Mouse (Mus musculus) mouse trophoblast stem cell (cell line): ENCODE results near the gene Tmprss12.
"Not testable (repeated sequence)": the region's sequence is repeated elsewhere in the genome, so short reads cannot be mapped to it uniquely, and the experiment has no call there.

Source experiments
- in situ Hi-C, 2 experiments: fragments of 300-500 bp; cut with MseI, MboI; formaldehyde crosslinking; loops; 2 replicates in 1 of 2; 3 replicates in 1 of 2; pipeline ENCODE4 v1.15.1; 2025

Gene Tmprss12

DNA sequence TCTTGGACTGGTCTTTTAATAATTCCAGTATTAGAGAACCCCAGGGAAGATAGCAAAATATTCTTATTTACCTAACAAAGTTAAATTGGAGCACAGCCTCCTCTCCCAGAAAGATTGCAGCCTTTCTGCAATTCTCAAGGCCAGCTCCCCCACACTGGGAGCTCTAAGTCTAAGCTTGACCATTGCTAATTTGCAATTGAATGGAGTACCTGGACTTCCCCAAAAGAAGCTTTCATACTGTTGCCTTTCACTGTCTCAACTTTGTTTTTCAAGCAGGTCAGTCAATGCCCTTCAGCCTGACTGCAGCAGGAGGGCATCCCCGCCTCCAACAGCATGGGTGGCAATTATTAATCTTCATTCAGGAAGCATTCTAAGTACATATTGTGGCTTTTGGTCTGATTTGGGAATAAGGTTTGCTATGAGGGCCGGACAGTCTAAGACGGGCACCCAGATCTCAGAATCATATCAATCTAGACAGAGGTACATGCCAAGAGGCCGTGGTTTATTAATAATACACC is 6.8 kb upstream of the Tmprss12 start:
- in situ Hi-C loops: not testable (repeated sequence)

DNA sequence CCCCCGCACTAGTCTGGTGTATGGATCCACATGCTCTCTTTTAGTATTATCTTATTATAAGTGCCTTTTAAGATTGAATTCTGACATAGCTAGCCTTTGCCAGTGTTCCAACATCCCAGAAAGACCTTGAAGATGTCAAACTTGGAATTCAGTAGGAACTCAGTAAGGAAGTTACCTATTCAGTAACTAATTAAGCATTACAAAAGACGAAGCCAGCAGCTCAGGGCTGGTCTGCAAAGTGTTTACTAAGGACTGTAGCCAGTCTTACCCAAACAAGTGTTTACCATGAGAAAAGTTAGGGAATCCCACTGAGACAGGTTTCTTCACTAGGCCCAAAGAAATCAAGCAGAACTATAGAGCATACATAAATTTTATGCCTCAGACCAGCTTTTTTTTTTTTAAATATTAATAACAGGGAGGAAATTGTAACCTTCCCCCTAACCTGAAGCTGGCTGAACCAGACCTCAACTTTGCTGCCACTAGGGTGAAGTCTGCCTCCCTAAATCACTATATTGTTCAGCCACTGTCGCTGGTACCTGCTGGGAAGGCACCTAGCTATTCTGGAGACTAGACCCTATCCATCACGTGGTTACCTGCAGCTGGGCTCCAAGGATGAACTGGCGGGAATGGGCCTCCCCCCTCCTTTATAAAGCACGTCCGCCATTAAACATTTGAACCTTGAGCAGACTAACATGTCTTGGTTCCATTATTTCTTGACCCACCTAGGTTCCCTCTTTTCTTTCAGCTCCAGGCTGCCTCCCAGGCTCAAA is 5.7 kb upstream of the Tmprss12 start:
- in situ Hi-C loops: no loop called here

- in situ Hi-C loops: no loop called here
Observed at GRCm38 (mm10) chr15:100276403-100276802, 4.2 kb upstream of the Tmprss12 start.

DNA sequence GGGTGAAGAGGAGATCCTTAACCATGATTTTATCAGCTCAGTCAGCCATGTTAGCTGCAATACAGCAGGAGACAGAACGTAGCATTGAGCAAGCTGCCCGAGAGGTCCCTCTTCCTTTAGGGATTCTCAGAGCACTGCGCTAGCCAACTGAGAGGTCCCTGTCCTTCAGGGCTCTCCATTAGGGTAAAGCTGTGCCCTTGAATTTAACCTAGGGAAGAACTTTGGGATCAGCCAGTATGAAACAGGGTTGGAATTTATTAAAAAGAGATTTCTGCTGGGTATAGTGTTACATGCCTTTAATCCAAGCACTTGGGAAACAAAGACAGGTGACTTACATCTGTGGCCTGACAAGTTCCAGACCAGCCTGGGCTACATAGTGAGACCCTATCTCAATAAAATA is 3.1 kb upstream of the Tmprss12 start:
- in situ Hi-C loops: no loop called here

GRCm38 (mm10) chr15:100288980-100289379 is 8.3 kb downstream of the Tmprss12 start:
- in situ Hi-C loops: no loop called here

- in situ Hi-C loops: no loop called here
Observed at GRCm38 (mm10) chr15:100290858-100291257, 10.2 kb downstream of the Tmprss12 start.

DNA sequence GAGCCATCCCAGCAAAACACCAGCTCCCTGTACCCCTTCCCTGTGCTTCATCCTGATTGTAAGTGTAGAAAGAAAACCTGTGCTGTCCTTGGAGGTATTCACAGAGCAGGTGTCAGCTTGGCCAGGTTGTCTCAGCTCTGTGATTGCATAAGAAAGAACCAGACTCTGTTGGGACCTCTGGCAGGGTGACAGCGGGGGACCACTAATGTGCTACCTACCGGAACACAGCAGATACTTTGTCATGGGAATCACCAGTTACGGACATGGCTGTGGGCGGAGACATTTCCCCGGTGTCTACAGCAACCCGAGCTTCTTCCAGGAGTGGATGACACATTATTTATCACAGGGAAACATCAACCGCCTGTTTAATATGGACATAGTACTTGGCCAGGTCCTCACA is 11.7 kb downstream of the Tmprss12 start:
- in situ Hi-C loops: no loop called here

GRCm38 (mm10) chr15:100297856-100298255 is 17.2 kb downstream of the Tmprss12 start:
- in situ Hi-C loops: no loop called here

DNA sequence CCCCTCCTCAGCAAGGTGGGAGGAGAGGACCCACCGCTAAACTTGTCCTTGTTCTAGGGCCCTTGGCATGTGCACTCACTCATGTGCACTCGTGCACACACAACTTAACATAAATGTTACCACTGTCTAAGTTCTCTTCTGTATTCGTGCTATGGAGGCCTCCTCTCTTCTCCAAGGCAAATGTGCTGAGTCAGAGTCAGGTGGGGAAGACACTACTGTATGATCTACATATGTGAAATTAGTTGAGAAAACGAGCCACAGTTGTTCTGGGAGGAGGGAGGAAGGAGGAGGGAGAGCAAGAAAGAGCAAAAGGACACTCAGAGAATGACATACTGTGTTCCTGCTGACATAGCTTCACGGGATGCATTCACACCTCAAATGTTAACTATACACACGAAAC is 19.9 kb downstream of the Tmprss12 start:
- in situ Hi-C loops: no loop called here

DNA sequence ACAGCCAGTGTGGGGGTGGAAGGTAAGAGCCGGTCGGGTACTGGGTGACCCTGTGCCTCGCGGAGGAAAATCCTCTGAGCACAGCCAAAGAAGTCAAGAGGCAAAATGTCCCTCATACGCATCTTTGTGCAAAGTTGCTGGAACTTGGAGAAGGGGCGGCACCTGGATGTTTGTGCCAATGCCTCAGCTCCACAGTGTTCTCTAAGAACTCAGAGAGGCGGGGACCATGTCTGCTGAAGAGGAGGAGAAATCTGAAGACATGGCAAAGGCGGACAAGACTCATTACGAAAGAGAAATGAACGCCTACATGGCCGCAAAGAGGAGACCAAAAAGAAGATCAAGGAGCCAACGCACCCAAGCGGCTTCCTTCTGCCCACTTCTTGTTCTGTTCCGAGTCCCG is 20.9 kb downstream of the Tmprss12 start:
- in situ Hi-C loops: no loop called here

DNA sequence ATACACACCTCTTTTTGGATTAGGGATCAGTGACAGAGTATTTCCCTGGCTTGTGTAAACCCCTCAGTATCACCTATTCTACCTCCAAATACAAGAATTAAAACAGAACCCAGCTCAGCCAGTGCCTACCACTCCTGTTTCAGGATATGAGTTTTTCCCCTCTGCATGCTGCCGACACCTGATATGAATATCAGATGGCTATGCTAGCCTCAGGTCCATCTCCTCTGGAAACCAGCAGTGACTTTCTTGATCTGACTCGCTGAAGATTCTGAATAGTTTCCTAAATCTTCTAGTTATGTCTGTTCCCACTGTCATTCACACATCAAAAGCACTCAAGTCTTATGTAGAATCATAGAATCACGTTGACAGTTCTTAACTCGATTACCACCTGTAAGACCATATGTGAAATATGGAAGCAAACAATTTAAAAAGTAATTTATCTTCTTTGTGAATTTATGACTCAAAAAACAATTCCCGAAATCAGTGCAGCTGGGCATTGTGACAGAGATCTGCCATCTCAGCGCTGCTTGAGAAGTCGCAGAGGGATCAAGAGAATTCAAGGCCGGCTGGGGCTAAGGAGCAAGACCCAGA is 22.9 kb downstream of the Tmprss12 start:
- in situ Hi-C loops: no loop called here

DNA sequence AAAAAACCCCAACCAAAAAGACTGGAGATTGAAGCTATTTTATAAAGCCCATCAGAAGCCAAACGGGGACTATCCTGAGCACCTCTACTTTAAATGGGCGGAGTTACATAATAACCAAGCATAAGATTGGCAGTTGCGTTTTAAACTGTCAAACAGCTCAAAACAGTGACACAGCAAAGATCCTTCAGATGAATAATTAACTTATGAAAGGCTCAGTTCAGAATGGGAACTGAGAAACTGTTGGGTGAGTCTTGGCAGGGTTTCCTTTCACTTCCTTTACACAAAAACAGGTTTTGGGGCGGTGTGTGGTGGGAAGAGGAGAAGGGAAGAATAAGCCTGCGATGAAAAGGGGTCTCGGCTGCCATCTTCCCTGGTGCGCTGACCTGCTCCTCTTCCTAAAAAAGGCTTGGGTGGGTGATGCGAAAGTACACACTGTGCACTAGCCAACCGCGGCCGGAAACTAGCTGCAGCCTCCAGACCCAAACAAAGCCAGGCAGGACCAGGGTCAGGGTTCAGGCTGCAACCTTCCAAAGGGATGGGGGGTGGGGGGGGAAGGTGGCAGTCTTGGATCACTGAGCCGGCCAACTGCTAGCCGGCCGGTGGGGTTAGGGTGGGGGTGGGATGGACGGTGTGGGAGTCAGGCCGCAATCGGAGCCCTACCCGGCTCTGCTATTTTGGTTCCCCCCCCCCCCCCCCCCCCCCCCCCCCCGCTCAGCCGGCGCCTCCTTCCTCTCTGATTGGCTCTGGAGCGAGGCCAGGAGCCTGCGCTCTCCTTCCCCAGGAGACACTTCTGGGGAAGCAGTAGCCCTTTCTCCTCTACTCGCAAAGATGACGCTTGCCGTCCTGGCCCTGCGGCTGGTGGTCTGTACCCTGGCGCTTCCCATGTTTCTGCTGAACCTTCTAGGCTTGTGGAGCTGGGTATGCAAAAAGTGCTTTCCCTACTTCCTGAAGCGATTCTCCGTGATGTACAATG is 23.7 kb downstream of the Tmprss12 start, which contains the start of gene Mettl7a1:
Mettl7a1 (plus strand) TSS at position 122 of the 973 bp plus-strand sequence.
- in situ Hi-C loops: no loop called here

DNA sequence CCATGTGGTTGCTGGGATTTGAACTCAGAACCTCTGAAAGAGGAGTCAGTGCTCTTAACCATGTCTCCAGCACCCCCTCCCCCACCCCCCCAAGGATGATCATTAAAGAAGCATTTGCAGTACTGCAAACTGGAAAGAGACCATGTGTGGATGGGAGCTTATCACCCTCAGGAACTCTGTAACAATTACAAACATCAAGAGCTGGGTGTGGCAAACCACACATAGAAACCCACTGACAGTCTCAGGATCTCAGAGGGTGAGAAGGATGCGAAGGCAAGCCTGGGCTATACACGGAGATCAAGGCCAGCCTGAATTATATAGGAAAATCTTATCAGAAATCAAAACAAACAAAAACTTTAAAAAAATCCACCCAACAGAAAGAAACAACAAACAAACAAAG is 25.6 kb downstream of the Tmprss12 start:
- in situ Hi-C loops: no loop called here

DNA sequence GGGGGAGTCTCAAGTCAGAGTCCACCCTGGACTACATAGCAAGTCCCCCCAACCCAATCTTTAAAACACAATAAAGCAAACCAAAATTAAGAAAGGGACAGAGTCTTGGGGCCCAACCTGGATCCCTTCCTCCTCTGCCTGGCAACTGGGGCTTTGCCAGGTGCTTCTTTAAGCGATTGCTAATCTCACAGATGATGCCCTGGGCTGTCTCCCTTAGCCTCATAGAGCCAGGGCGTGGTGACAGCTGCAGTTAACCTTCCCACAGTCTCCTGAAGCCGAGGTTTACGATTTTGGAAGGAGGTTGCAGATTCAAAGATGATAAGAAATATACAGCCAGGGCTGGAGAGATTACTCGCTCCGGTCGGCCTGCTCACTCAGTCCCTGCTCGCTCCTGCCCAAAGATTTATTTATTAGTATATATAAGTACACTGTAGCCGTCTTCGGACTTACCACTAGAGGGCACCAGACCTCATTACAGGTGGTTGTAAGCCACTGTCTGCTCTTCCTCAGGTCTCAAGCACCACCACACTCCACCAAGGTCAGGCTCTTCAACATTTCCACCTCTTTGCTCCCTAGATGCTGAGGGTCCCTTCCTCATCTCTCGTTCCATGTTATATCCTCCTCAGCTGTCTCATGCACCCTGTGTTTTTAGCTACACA is 26.9 kb downstream of the Tmprss12 start:
- in situ Hi-C loops: not testable (repeated sequence)

DNA sequence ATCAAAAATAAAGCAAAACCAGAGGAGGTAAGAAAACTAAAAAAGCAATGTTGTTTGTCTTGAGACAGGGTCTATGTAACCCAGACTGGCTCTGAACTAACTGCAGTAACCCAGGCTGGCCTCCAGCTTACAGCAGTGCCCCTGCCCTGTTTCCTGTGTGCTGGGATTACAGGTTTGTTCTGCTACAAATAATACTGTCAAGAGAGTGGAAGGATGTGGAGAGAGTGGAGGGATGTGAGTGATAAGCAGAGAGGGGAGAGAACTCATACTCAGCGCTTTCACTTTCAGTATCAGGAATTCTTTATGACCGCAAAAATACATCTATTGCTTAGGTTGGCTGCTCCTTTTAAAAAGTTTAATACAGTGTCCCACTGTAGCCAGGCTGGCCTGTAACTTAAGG is 31.7 kb downstream of the Tmprss12 start:
- in situ Hi-C loops: no loop called here

DNA sequence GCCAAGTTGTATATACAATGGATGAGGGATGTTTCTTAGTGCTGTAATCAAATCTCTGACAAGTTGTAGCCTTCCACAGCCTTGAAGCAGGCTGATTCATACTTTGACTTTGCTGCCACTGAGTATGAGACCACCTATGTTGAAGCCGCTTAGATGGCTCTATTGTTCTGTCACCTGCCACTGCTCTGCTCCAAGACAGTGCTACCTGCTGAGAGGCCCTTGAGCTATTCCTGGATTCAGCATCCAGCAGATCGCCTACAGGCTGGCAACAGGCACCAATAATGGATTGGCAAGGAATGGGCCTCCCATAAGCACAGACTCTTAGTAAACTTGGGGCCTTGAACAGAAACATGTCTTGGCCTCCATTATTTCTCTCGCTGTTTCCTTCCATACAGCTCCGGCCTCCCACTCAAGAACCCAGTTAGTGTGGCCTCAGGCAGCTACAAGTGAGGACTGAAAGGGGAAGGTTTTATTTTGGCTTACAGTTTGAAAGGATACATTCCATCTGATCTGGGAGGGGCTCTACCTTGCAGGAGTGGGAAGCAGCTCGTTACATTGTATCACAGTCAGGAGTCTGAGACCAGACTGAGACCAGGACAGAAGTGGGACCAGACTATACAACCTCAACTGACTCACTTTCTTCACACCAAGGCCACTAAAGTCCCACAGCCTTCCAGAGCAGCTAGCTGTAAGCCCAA is 34.0 kb downstream of the Tmprss12 start:
- in situ Hi-C loops: no loop called here

- in situ Hi-C loops: not testable (repeated sequence)
Observed at GRCm38 (mm10) chr15:100318014-100318671, 37.5 kb downstream of the Tmprss12 start.

GRCm38 (mm10) chr15:100319884-100320283 is 39.2 kb downstream of the Tmprss12 start:
- in situ Hi-C loops: no loop called here

DNA sequence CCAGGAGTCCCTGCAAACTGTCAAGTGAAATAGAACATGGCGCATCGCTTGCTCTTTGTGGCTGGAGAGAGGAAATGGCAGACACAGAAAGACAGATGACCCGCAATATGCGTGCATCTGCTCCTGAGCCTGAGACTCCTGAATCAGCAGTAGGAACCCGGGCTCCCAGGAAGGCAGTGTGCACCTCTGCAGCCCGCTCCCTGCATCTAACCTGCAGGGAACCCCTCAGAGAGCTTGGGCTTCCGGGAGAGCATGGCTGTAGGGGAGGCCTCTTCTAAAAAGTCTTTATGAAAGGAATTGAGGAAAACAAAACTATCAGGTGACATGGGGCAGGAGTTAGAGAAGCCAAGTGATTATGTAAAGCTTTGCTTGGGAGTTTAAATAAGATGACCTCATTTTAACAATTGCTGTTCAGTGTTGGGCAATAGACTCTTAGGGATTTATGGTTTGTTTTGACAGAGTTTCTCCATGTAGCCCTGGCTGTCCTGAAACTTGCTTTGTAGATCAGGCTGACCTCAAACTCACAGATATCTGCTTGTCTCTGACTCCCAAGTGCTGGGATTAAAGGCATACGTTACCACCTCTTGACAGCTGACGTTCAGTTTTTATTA is 39.8 kb downstream of the Tmprss12 start:
- in situ Hi-C loops: no loop called here

GRCm38 (mm10) chr15:100321134-100321533 is 40.5 kb downstream of the Tmprss12 start:
- in situ Hi-C loops: no loop called here
